Mouse (Mus musculus) left cerebral cortex, postnatal 25 days (tissue): ENCODE results near the gene Rasgef1c. TPM values are rescaled to one million over a fixed set of nuclear protein-coding genes. Genes with fewer than 3 reads are reported as not detected.

Source experiments
- DNase-seq, 2 experiments: peaks; one replicate each; pipeline ENCODE4 v3.0.0; 2022; ENCODE audit warnings: low spot score in 2 of 2, mixed read lengths in 1 of 2
- intact Hi-C: fragments of 180-260 bp; cut with DNase I; formaldehyde crosslinking; loops from one replicate; pipeline ENCODE4 v1.15.1; 2025
- total RNA-seq, 2 experiments: library from RNA; stranded (reverse); gene quantifications; 2 replicates each; pipeline ENCODE4 v1.2.3; 2021

Rasgef1c gene
- 10 to 100 TPM; 36.6 to 46.4 TPM for total RNA-seq

DNA sequence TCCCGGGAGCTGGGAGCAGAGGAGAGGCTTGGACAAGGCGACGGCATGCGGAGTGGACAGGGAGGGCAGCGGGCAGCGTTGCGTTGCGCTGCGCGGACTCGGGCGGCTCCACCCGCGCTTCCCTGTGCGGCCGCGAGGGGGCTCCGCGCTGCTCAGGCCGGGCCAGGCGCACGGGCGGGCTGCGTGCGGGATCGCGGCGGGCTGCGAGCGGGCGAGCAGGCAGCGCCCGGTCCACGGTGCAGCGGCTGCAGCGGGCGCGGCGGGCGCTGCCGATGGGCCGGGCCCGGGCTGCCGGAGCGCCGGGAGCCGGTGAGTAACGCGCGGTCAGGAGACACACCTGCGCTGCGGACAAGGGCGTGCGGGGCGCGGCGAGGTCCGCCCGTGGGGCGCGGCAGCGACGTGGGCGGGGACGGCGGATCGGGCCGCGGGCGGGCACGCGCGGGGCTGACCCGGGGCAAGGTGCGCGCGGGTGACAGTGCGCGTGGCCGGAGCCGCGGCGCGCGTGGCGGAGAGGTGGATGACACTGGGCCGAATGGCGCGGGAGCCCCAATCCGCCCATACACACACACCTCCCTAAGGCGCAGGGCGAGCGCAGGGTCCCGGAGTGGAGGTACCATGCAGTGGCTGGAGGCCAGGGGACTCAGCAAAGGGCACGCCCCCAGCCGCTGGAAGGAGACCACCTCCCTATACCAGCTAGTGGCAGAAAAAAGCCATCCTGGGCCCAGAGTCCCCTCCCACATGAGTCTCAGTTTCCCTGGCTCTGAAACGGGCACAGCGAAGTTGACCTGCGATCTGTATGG lies at the start of gene Rasgef1c:
Rasgef1c (plus strand) TSS at position 177 of the 800 bp plus-strand sequence.
- peak; percentile 72 to 79 for DNase-seq
- intact Hi-C loops = loop anchor here (5.0 kb wide), 1 partner anchor 55 kb away; no protein-coding TSS in a partner anchor

DNA sequence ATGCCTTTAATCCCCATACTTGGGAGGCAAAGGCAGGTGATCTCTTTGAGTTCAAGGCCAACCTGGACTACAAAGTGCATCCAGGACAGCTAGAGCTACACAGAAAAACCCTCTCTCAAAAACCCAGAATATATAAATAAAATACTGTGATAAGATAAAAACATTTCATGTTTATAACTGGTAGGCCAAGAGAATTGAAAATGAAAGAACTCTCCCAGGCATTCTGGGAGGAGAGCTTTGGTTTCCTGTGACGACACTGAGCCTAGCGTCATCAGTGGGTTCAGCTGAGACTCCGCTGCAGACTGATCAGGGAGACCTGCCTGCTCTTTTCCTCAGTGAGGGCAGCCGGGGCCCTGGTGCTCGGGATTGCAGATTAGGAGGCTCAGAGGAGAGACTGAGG lies 46.5 kb upstream of the Rasgef1c start:
- intact Hi-C loops = no loop called here
- DNase-seq = no peak

DNA sequence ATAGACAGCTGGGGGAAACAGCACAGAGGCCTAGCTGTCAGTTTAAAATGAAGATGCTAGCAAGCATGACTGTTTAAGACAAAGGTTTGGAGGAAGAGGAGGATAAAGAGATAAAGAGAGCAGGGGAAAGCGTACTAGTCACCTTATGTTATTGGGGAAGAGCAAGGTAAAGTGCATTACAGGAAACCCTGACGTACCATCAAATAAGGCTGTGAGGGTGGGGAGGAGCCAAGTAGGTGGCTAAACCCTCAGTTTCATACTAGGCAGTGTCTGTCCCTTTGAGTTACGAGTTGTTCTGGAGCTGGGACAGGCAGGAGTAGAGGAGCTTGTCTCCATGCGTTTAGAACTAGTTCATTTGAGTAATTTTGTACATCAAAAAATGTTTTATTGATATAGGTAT lies 40.5 kb upstream of the Rasgef1c start:
- intact Hi-C loops = no loop called here
- DNase-seq = no peak

DNA sequence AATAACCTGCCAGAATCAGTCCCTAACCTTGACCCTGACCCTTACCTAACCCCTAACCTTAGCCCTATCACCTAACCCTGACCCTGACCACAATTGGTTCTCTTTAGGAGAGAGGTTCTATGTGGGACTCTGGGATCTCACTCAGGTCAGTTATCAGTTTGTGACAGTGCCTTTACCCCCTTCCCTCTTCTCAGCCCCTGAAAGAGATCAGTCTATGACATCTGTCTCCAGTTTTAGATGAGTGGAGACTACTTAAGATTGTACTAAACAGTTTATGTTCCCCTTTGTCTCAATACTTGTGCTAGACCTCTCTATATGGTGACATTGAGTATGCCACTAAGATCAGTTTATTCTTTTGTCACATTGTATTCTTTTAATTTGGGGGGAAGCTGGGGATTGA lies 37.7 kb upstream of the Rasgef1c start:
- intact Hi-C loops = no loop called here
- no peak for DNase-seq

DNA sequence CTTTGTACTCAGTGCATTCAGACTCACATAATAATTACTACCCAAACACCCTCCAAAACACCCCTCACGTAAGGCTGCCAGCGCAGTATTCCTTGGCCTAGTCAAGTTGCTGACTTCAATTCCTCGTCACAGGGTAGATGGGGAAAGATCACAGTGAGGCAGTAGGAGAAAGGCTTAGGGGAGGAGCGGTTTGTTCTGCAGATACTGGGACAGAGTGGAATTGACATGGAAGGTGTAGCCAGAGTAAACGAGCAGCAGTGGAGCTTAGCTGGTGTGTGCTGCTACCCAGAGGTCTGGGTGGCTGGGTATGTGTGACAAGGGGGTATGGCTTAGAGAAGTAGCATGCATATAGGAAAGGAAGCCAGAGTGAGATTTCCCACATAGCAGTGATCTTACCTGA lies 34.3 kb upstream of the Rasgef1c start:
- DNase-seq = no peak
- intact Hi-C loops = loop anchor here (5.0 kb wide), 1 partner anchor 215 kb away; no protein-coding TSS in a partner anchor

DNA sequence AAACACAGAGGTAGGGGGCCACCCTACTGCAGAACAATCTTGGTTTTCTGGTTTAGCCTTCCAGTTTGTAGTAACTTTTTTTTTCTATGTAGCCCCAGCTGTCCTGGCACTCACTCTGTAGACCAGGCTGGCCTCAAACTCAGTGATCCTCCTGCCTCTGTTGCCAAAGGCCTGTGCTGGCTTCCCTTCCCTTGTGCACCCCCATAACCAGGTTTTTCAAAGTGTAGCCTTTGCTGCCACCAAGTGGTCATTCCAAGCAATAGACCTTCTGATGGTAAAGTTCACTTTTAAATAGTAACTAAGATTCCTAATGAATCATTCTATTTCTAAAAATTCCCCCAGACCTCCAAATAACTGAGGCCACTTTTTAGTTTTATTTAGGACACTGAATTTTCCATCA lies 31.9 kb upstream of the Rasgef1c start:
- intact Hi-C loops = loop anchor here (1.0 to 5.0 kb wide), 3 partner anchors 45 to 217 kb away; no protein-coding TSS in a partner anchor

DNA sequence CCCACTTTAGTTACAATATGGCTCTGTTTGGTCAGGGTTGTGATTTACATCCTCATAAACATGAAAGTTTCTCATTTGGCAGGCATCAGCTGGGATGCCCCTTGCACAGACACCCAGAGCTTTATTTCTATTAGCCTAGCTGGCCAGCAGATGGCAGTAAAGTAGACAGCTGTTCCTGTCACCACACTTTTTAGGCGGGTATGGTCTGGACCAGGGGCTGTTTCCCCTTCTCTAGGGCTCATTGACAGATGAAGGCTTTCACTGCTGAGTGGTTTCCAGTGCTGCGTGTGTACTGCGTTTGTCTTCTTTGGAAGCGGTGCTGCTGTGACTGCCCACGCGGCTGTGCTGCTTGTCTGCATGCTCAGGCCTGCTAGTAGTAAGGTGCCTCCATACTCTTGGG lies 29.7 kb upstream of the Rasgef1c start:
- intact Hi-C loops = no loop called here
- peak; percentile 47 to 58 for DNase-seq

More for the DNA sequence above, 31.9 kb upstream of the Rasgef1c start:
- peak in 1 of 2 experiments; percentile 53 for DNase-seq

DNA sequence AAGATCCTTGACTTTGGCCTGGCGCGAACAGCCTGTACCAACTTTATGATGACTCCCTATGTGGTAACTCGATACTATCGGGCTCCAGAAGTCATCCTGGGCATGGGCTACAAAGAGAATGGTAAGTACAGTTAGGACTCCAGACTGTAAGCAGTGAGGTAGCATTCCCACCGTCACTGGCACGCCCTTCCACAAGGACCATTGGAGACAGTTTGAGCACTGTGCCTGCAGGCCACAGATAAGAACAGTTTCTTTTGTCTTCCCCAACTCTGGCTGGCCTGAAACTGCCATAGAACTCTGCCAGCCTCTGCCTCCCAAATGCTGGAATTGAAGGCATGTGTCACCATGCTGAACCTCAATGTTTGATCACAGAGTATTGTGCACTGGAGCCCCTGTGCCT lies 28.9 kb upstream of the Rasgef1c start:
- DNase-seq = no peak
- intact Hi-C loops = no loop called here

DNA sequence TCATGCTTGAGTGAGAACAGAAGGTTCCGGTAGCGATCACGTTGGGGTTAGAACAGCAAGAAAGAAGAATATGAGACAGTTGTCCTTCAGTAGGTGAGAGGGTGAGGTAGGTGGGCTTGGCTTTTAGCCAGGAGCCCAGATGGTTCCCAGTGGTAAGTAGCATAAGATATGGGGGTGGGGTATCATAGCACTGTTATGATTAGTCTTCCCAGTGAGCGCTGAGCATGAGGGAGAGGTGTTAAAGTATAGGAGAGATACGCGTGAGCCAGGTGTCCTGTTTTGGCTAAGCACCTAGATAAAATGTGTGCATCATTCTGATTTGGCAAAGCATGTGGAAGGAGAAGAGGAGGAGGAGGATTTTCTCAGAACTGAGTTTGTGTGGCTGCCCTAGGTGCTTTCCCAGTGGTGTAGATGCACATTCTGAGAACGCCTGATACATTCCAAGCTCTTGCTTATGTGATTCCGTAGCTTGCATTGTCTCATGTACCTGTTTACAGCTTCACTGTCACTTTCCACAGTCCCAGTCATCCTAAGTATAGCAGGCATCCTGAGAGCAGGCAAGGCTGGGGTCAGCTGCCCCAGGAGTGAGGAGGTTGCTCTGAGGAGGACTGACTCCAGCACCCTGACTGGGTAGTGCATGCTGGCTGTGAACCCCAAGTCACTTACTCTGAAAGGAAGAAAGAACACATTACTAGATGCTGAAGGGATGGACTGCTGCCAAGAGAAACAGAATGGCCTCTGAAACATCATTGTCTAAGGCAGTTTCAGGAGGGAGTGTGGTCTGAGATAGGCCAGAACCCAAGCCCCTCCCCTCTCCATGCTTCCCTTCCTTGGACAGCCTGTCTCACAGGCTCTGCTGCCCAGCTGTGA lies 24.5 kb upstream of the Rasgef1c start:
- peak; percentile 45 to 73 for DNase-seq
- intact Hi-C loops = no loop called here

DNA sequence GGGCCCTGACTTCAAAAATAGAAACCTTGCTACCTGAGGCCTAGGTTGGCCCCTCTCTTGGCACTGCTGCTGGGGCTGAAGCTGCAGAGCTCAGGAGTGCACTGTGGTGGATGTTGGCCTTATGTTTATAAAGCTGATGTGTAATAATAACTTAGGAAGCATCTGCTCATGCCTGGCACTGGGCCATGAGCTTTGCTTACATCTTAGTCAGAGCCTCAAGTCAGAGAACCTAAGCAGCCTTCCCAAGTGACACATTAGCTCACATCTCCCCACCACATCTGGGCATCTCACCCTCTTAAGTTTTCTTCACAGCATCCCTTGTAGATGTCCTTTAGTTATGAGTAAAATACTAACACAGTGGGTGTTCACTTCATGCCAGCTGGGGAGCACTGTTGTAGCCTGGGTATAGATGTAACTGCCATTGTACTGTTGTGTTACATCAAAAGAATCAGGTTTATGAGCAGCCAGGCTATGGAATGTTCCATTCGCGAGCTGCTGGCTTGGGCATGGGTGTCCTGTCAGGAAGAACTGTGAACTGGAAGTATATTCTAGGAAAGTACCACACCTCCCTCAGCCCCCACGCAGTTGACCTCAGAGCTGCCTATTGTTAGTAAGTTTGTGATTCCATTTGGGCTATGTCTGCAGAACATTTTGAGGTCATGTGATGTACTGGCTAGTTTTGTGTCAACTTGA lies 21.5 kb upstream of the Rasgef1c start:
- intact Hi-C loops = no loop called here
- peak in 1 of 2 experiments; percentile 30 for DNase-seq

DNA sequence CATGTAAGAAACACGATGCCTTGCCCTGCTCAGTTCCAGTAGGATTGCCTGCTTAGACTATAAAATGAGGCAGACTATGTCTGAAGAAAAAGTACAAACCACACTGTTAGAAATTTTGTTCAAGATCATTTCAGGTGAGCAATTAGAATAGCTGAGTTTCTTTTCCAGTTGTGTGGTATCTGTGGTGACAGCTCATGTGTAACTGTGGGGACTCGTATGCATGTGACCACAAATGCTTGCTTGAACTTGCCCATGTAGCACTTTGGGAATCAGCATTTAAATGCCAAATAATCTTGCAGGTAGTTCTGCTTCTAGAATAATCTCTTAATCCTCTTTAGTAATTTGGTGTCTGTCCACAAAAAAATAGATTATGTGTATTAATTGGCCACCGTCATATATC lies 18.2 kb upstream of the Rasgef1c start:
- intact Hi-C loops = no loop called here
- no peak for DNase-seq

DNA sequence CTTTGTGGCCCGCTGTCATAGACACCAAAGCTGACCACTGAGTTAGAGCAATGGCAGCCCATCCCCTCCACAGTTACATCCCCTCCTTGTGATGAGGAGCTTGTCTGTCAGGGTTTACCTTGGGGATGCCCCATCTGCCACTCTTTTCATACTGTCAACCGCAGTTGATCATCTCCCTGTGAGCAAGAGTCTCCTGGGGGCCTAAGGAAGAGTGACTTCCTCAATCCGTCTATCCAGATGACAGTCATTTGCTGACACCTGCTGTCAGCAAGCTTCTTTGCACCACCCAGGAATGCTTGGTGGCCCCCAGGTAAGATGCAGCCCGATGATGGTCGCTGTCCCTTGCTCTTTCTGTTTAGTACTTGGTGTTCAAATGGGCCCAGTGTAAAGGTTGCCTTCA lies 13.2 kb upstream of the Rasgef1c start:
- DNase-seq = no peak
- intact Hi-C loops = no loop called here

DNA sequence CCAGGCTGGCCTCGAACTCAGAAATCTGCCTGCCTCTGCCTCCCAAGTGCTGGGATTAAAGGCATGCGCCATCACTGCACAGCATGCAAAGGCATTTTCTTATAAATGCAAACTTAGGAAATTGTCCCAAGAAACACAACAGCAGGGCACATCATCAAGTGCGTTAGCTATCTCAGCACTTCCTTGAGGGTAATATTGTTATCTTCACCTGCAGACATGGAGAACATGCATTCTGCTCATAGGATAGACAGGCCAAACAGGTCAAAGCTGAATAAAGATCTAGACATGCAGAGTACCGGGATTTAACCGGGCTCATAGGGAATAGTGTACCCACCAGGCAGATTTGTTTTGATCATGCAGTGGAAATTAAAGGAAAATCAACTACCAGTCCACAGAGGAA lies 9.6 kb upstream of the Rasgef1c start:
- no peak for DNase-seq
- intact Hi-C loops = no loop called here

DNA sequence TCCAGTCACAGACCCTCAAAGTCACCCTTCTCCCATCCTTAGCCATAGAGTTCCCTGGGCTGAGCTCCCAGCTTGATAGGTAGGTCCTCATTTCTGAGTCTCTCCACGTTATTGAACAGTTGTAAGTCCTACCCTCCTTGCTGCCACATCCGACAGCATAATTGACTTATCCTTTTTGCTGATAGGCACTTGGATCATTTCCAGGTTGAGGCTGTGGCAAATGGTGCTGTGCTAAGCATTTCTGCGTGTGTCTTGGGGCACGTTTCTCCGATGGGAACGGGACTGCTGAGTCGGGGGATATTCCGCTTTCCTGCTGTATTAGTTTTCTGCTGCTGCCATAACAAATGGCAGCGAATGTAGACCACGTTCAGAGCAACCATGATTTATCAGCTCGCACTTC lies 7.8 kb upstream of the Rasgef1c start:
- DNase-seq = no peak
- intact Hi-C loops = no loop called here

DNA sequence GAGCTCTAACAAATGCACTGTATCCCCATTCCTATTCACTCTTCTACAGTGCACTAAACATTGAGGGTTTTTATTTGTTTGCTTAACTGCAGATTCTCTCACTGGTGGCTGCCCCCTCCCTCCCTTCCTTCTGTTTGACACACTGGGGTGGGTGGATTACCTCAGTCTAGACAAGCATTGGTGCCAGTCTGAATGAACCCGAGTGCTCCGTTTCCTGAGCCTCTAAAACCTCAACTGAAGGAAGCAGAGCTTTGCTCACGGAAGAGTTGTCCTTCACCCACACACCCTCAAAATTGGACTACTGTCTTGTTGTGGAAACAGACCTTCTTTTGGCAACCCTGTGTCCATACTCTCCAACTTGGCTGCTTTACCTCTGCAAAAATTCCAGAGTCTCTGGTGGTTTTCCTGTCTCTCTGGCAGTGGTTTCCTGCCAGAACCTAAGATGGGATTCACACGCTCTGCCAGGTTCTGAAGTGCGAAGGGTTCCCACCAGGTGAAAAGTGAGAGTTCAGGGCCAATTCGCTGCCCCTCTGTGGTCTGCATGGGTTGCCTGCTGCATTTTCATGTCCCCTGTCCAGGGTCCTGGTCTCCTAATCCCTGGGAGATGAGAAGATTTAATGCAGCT lies 5.6 kb upstream of the Rasgef1c start:
- intact Hi-C loops = no loop called here
- DNase-seq = peak in 1 of 2 experiments; percentile 46

DNA sequence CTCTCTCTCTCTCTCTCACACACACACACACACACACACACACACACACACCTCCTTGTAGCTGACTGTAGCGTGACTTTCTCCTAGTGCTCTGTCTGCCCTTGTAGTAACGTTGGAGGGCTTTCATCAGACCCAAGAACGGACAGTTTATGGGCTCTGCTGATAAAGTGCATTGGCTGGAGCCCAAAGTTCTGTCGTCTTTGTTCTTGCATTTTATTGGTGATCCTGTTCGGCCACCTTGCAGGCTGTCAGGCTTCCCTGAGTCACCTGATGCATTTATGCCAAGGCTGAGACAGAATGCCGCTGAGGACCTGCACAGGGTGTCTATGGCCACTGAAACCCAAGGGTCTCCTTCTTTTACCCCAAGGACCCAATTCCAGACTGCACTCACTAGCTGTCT lies 1.6 kb upstream of the Rasgef1c start:
- intact Hi-C loops = loop anchor here (5.0 kb wide), 1 partner anchor 57 kb away; no protein-coding TSS in a partner anchor
- no peak for DNase-seq

DNA sequence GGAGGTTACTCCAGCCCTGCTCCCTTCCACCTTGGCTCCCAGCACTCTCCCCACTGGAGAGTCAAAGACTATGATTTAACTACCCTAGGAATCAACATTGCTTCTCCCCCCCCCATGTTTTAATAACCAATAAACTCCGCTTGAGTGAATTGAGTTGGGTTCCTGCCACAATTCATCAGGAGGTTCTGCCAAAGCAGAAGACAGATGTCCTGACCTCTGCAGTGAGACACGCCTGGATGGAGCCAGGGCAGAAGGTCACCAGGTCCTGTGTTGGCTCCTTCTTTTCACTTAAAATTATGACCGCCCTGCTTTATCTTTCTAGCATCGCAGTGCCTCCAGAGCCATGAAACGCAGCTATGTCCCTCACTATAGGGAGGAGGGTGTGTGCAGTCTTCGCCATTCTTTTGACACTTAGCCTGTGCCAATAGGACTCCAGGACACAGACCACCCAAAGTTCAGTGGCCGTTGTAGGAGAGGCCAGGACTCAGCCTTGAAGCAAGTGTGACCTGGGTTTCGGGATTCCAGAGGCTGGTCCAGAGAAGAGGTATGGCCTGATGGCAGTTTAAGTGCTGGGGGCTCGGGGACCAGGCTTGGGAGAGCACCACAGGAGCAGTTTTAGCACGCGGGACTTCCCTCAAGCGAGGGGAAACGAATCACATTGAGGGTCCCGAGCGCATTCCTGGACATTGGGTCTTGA lies 525 bp upstream of the Rasgef1c start:
- intact Hi-C loops = loop anchor here (5.0 kb wide), 1 partner anchor 56 kb away; no protein-coding TSS in a partner anchor
- DNase-seq = no peak

DNA sequence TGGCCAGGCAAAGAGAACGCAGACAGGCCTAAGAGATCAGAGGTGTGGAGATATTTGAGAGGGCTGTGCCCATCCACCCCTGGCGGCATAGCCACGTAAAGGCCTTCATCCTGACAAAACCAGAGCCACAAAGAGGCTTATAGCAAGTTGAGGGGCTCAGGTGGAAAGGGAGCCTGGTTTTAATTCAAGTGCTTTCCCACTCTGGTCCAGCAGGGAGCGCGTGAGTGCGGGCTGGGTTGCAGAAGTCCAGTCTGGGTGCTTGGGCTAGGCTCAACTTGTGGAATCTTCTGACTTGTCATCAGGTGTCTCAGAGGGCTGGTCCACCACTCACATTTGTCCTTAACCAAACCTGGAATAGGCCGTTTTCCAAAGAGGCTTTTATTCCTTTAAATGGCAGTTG lies 1.7 kb downstream of the Rasgef1c start:
- DNase-seq = peak; percentile 77 to 85
- intact Hi-C loops = loop anchor here (5.0 kb wide), 1 partner anchor 54 kb away; no protein-coding TSS in a partner anchor
